Mouse (Mus musculus) intestine, embryonic 15.5 days (tissue): ENCODE measurements around the gene Adamtsl4. TPM values are rescaled to one million over a fixed set of nuclear protein-coding genes. Genes with fewer than 3 reads are reported as not detected.

Source experiments
- ATAC-seq: fragments of 200-750 bp; cut with Nextera tagmentation; 2 replicates; pipeline ENCODE4 v1.8.0; 2017; ENCODE audit warnings: moderate TSS enrichment, moderate library complexity
- H3K27ac ChIP-seq: fragments of 300-500 bp; sonication (generic); 2 replicates; pipeline ENCODE4 v1.5.1; 2015; ENCODE audit warnings: mild to moderate bottlenecking, inconsistent platforms
- H3K27me3 ChIP-seq: fragments of 300-500 bp; sonication (generic); replicated peaks from 2 replicates; pipeline ENCODE4 v1.6.1; 2015; ENCODE audit warnings: inconsistent platforms
- H3K36me3 ChIP-seq: fragments of 300-500 bp; sonication (generic); 2 replicates; pipeline ENCODE4 v1.6.1; 2015; ENCODE audit warnings: inconsistent platforms
- H3K4me1 ChIP-seq: fragments of 300-500 bp; sonication (generic); replicated peaks from 2 replicates; pipeline ENCODE4 v1.6.1; 2015; ENCODE audit warnings: inconsistent platforms
- H3K4me2 ChIP-seq: fragments of 300-500 bp; sonication (generic); replicated peaks from 2 replicates; pipeline ENCODE4 v1.6.1; 2015; ENCODE audit warnings: mild to moderate bottlenecking, inconsistent platforms
- H3K4me3 ChIP-seq: fragments of 300-500 bp; sonication (generic); replicated peaks from 2 replicates; pipeline ENCODE4 v1.5.1; 2015; ENCODE audit warnings: inconsistent platforms
- H3K9ac ChIP-seq: fragments of 300-500 bp; sonication (generic); 2 replicates; pipeline ENCODE4 v1.6.1; 2015; ENCODE audit warnings: inconsistent platforms
- H3K9me3 ChIP-seq: fragments of 300-500 bp; sonication (generic); 2 replicates; pipeline ENCODE4 v1.6.1; 2016; ENCODE audit warnings: inconsistent platforms
- WGBS: fragments of 180-500 bp; shearing (Covaris S2); methylation state at CpG from one replicate; pipeline ENCODE4 v1.1.7; 2015; 5-methylcytosine and 5-hydroxymethylcytosine counted together
- polyA plus RNA-seq: library from polyadenylated mRNA; unstranded; fragments of >200 nt; fragmentation: Nextera tagmentation; extraction: Ambion mirVana; gene quantifications from 2 replicates; pipeline ENCODE4 v1.2.1, GENCODE M21; 2015

The Adamtsl4 gene
- polyA plus RNA-seq, 1 experiment from 2014 or later: 2.3 TPM

DNA sequence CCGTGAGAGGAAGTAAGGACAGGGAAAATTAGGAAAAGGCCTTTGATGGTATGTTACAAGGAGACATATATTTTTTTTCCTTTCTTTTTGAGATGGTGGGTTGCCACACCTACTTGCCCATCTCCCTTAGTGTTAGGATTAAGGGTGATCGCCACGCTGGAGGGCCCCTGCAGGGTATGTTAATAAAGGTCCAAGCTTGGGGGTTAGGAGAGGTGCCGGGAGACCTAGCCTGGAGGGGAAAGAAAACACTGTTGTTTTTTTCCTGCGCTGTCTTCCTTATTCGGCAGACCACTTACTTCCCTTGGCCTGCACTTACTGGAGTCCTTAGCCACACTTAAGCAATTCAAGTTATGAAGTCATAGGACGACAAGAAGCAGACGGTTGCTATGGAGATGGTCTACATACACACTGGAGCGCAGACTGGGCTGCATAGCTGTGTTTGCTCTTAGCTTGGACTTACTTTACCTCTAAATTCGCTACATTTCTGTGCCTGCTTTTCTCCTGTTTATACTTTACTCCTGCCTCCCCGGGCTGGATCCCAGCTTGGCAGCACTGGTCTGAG is 34.2 kb downstream of the Adamtsl4 start:
- H3K4me2 ChIP-seq: no peak overlapping the region; the same call in 1 of the 2 replicates
- 13% methylated on average over 11 of the region's 11 CpGs for WGBS
- peaks cover 23% of the 10 kb centered on the region for H3K4me1 ChIP-seq
- no peak; the same call in 1 of the 2 replicates for ATAC-seq
- H3K9me3 ChIP-seq: no peaks in the 10 kb centered on the region
- H3K27ac ChIP-seq: 0 out of 2 replicates have a peak overlapping the region, but pooled peaks have one; percentile 54
- 0 out of 2 replicates have a peak overlapping the region, but pooled peaks have one; percentile 6 for H3K9ac ChIP-seq
- no peaks in the 10 kb centered on the region for H3K27me3 ChIP-seq
- H3K4me3 ChIP-seq: no peak overlapping the region
- H3K36me3 ChIP-seq: no peaks in the 10 kb centered on the region

DNA sequence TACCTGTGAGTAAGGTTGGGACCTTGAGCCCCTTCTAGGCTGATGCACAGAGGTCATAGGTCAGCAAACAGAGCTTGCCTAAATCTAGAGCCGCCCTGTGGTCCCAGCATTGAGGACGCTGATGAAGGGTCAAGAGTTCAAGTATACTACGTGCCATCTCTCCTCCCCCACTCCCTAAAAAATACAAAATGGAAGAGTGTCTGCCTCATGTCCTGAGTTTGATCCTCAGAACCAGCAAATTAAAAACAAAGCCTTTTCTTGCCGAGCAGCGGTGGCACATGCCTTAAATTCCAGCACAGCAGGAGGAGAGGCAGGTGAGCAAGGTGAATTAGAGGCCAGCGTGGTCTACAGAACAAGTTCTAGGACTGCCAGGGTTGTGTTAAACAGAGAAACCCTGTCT is 34.8 kb downstream of the Adamtsl4 start:
- H3K4me2 ChIP-seq: no peak overlapping the region
- H3K4me3 ChIP-seq: no peak overlapping the region
- H3K9me3 ChIP-seq: no peaks in the 10 kb centered on the region
- H3K4me1 ChIP-seq: peaks cover 23% of the 10 kb centered on the region
- no peak for ATAC-seq
- H3K36me3 ChIP-seq: no peaks in the 10 kb centered on the region
- H3K9ac ChIP-seq: no peak overlapping the region
- no peak overlapping the region for H3K27ac ChIP-seq
- 35% methylated on average over 6 of the region's 6 CpGs for WGBS
- no peaks in the 10 kb centered on the region for H3K27me3 ChIP-seq

DNA sequence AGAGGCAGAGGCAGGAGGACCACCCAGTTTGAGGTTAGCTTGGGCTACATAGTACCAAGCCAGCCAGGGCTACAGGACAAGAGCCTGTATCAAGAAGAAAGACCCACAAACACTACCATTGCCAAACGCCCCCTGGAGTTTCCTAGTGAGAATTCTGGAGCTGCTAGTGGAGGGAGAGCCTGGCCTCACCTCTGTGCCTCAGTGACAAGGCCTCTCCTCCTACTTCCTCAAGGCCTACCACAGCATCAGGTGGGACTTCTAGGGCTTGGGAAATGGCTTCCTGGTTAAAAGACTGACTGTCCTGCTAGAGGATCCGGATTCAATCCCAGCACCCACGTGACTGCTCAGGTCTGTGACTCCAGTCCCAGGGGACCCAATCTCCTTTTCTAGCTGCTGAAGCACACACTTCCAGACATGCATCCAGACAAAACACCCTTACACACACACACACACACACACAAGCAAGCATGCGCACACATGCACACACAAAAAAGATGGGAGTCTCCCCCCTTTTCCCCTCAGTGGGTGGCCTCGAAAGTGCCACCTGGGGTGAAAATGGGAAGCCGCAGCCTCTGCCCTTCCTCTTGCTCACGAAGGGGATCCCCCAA is 35.4 kb downstream of the Adamtsl4 start:
- H3K9me3 ChIP-seq: no peaks in the 10 kb centered on the region
- 0 out of 2 replicates have a peak overlapping the region, but pooled peaks have one; percentile 5 for H3K27ac ChIP-seq
- no peaks in the 10 kb centered on the region for H3K36me3 ChIP-seq

GRCm38 (mm10) chr3:95651391-95652203 is 36.1 kb downstream of the Adamtsl4 start:
- Histone ChIP-seq H3K27me3 (no peaks in the 10 kb centered on the region), H3K27ac (peak overlapping the region; percentile 5; the same call in 1 of the 2 replicates), H3K36me3 (no peaks in the 10 kb centered on the region), H3K4me1 (peaks cover 23% of the 10 kb centered on the region), H3K9ac (no peak overlapping the region), H3K4me3 (no peak overlapping the region), H3K4me2 (no peak overlapping the region), H3K9me3 (no peaks in the 10 kb centered on the region)
- 86% methylated on average over 16 of the region's 16 CpGs for WGBS
- ATAC-seq: no peak

More for the DNA sequence above, 35.4 kb downstream of the Adamtsl4 start:
- Histone ChIP-seq H3K4me3 (no peak overlapping the region), H3K4me2 (no peak overlapping the region), H3K9ac (no peak overlapping the region), H3K27me3 (no peaks in the 10 kb centered on the region), H3K4me1 (peaks cover 23% of the 10 kb centered on the region)
- 75% methylated on average over 7 of the region's 7 CpGs for WGBS
- no peak for ATAC-seq

DNA sequence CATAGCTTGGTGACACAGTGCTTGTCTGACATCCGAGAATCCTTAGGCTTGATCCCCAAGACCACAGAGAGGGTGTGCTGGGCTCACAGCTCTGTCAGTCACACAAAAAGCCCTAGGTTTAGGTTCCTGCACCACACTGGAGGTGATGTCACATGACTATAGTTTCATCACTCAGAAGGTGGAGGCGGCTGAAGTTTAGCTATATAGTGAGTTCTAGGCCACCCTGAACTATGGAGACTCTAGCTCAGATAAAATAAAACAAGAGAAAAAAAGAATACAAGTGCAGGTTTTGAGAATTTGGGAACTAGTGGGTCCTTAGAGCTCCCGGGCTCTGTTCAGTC is 36.7 kb downstream of the Adamtsl4 start:
- Histone ChIP-seq H3K36me3 (no peaks in the 10 kb centered on the region), H3K4me2 (no peak overlapping the region), H3K9ac (no peak overlapping the region), H3K9me3 (no peaks in the 10 kb centered on the region), H3K27ac (peak overlapping the region; percentile 52), H3K4me1 (peaks cover 23% of the 10 kb centered on the region), H3K4me3 (no peak overlapping the region), H3K27me3 (no peaks in the 10 kb centered on the region)
- WGBS: 85% methylated on average over 3 of the region's 3 CpGs
- no peak for ATAC-seq

GRCm38 (mm10) chr3:95650276-95651032 is 37.3 kb downstream of the Adamtsl4 start:
- Histone ChIP-seq H3K4me3 (no peak overlapping the region), H3K36me3 (no peaks in the 10 kb centered on the region), H3K9ac (no peak overlapping the region), H3K9me3 (no peaks in the 10 kb centered on the region), H3K4me2 (no peak overlapping the region), H3K27ac (peak overlapping the region; percentile 52), H3K27me3 (no peaks in the 10 kb centered on the region), H3K4me1 (peaks cover 23% of the 10 kb centered on the region)
- ATAC-seq: peak; percentile 44; the same call in 1 of the 2 replicates
- 60% methylated on average over 6 of the region's 6 CpGs for WGBS

DNA sequence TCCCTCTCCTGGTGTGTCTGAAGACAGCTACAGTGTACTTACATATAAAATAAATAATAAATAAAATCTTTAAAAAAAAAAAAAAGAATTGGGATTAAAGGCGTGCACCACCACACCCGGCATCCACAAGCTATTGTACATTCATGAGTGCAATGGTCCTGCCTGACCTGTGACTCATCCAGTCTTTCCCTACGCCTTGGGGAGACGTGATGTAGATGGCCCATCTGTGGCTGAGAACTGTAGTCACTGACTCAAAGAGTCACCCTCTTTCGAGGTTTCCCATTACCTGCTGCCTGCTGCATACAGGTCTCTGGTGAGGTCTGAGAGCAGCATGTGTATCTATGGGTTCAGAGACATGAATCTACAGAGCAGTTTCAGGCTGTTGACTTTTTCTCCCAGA is 39.7 kb downstream of the Adamtsl4 start:
- no peaks in the 10 kb centered on the region for H3K27me3 ChIP-seq
- H3K36me3 ChIP-seq: no peaks in the 10 kb centered on the region
- H3K4me2 ChIP-seq: no peak overlapping the region
- WGBS: 86% methylated on average over 5 of the region's 5 CpGs
- no peak overlapping the region for H3K9ac ChIP-seq
- no peak overlapping the region for H3K4me3 ChIP-seq
- peaks cover 13% of the 10 kb centered on the region; the same call in 1 of the 2 replicates for H3K4me1 ChIP-seq
- H3K9me3 ChIP-seq: no peaks in the 10 kb centered on the region
- no peak for ATAC-seq
- H3K27ac ChIP-seq: no peak overlapping the region

GRCm38 (mm10) chr3:95645313-95646235 is 42.1 kb downstream of the Adamtsl4 start:
- H3K9ac ChIP-seq: no peak overlapping the region
- H3K4me1 ChIP-seq: peaks cover 4% of the 10 kb centered on the region; the same call in 1 of the 2 replicates
- no peak overlapping the region for H3K4me3 ChIP-seq
- peak; percentile 59 for ATAC-seq
- H3K36me3 ChIP-seq: no peaks in the 10 kb centered on the region
- H3K4me2 ChIP-seq: no peak overlapping the region
- no peak overlapping the region for H3K27ac ChIP-seq
- H3K9me3 ChIP-seq: no peaks in the 10 kb centered on the region
- no peaks in the 10 kb centered on the region for H3K27me3 ChIP-seq
- WGBS: 58% methylated on average over 10 of the region's 10 CpGs

- H3K4me1 ChIP-seq: no peaks in the 10 kb centered on the region
- H3K4me3 ChIP-seq: no peak overlapping the region
- no peaks in the 10 kb centered on the region for H3K36me3 ChIP-seq
- no peaks in the 10 kb centered on the region for H3K27me3 ChIP-seq
- 63% methylated on average over 7 of the region's 7 CpGs for WGBS
- ATAC-seq: peak; percentile 55
- H3K9ac ChIP-seq: no peak overlapping the region
- H3K9me3 ChIP-seq: no peaks in the 10 kb centered on the region
- H3K27ac ChIP-seq: no peak overlapping the region
- H3K4me2 ChIP-seq: no peak overlapping the region
Observed at GRCm38 (mm10) chr3:95643097-95643496, 44.6 kb downstream of the Adamtsl4 start.

DNA sequence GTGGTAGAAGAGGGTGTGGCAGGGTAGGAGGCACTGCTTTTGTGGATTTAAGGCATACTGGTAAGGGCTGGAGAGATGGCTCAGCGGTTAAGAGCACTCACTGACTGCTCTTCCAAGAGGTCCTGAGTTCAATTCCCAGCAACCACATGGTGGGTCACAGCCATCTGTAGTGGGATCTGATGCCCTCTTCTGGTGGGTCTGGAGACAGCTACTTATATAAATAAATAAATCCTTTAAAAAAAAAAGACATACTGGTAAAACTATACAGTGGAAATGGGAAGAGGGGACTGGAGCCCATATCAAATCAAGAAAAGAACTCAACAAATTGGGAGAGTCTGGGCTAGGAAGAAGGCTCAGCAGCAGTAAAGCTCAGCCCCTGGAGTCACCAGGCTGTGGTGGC is 48.0 kb downstream of the Adamtsl4 start:
- H3K4me3 ChIP-seq: no peak overlapping the region
- no peak overlapping the region for H3K9ac ChIP-seq
- ATAC-seq: no peak
- WGBS: 91% methylated on average over 1 of the region's 1 CpGs
- no peak overlapping the region for H3K27ac ChIP-seq
- no peaks in the 10 kb centered on the region for H3K9me3 ChIP-seq
- no peaks in the 10 kb centered on the region; the same call in 1 of the 2 replicates for H3K4me1 ChIP-seq
- H3K4me2 ChIP-seq: no peak overlapping the region
- H3K27me3 ChIP-seq: no peaks in the 10 kb centered on the region
- no peaks in the 10 kb centered on the region for H3K36me3 ChIP-seq

DNA sequence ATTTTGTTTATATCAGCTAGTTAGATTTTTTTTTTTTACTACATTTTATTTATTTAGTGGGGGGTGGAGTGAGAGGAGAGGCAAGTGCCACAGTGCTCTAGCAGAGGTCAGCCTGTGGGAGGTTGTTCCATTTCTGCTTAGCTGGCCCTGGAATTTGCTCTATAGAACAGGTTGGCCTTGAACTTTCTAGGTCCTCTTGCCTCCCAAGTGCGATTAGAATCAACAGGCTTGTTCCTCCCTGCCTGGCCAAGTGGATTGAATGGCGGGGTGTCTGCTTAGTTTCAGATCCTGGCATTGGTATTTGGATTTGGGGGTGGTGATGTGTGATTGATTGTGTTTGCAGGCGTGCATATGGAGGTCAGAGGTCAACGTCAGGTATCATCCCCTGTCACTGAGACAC is 51.6 kb downstream of the Adamtsl4 start:
- Histone ChIP-seq H3K27ac (no peak overlapping the region), H3K4me3 (no peak overlapping the region), H3K4me2 (no peak overlapping the region), H3K4me1 (no peaks in the 10 kb centered on the region; the same call in 1 of the 2 replicates), H3K36me3 (peaks cover 9% of the 10 kb centered on the region; the same call in 1 of the 2 replicates), H3K27me3 (no peaks in the 10 kb centered on the region), H3K9me3 (no peaks in the 10 kb centered on the region), H3K9ac (no peak overlapping the region)
- ATAC-seq: no peak
- 60% methylated on average over 4 of the region's 4 CpGs for WGBS
